In genomic region chr6:137872055-137872735, GRCm38 (mm10) we compare ENCODE assay signal across 8 mouse cellular contexts.
DNase-seq lines count a peak whose midpoint lies in the region; ATAC-seq lines count a peak whose summit lies in the region.

No protein-coding gene starts in this region.

- no peak overlapping the region for H3K27ac ChIP-seq in hindbrain, embryonic 12.5 days
- no peak overlapping the region for H3K27ac ChIP-seq in lung, embryonic 16.5 days (ENCODE audit: low read length)

- H3K4me3 ChIP-seq in hindbrain, embryonic 12.5 days = no peak overlapping the region
- peak overlapping the region; percentile 7; the same call in 1 of the 2 replicates for H3K4me3 ChIP-seq in lung, embryonic 16.5 days (ENCODE audit: low read length)

- 39% methylated on average over 17 of the region's 17 CpGs for WGBS in hindbrain, embryonic 12.5 days
- 29% methylated on average over 17 of the region's 17 CpGs for whole genome bisulfite sequencing in lung, embryonic 16.5 days

- no peaks in the 10 kb centered on the region for H3K36me3 ChIP-seq in hindbrain, embryonic 12.5 days
- no peaks in the 10 kb centered on the region for H3K36me3 ChIP-seq in lung, embryonic 16.5 days (ENCODE audit: control insufficient read depth, insufficient read depth, low read length)

- H3K4me1 ChIP-seq in hindbrain, embryonic 12.5 days = no peaks in the 10 kb centered on the region
- no peaks in the 10 kb centered on the region; the same call in 1 of the 2 replicates for H3K4me1 ChIP-seq in lung, embryonic 16.5 days (replicated peaks; ENCODE audit: control insufficient read depth, insufficient read depth, low read length)

- DNase-seq in ES-CJ7 (ENCODE audit: low read depth, low spot score) = peak; percentile 78
- peak; percentile 6 for DNase-seq in c-Kit-positive CD71-positive TER-119-negative erythroid progenitor cells, embryonic 14.5 days (ENCODE audit: low read depth)
- peak; percentile 36 for DNase-seq in forelimb bud, embryonic 11.5 days (ENCODE audit: low read depth, low spot score)
- peak; percentile 71 for DNase-seq in layer of hippocampus, adult 9-10 months (ENCODE audit: low spot score)
- peak; percentile 67 for DNase-seq in retina, embryonic 14.5 days (ENCODE audit: low spot score)

- no peak overlapping the region for H3K9ac ChIP-seq in hindbrain, embryonic 12.5 days
- H3K9ac ChIP-seq in lung, embryonic 16.5 days (ENCODE audit: low read length) = no peak overlapping the region

- H3K4me2 ChIP-seq in hindbrain, embryonic 12.5 days (replicated peaks) = 0 out of 2 replicates have a peak overlapping the region, but pooled peaks have one; percentile 15
- H3K4me2 ChIP-seq in lung, embryonic 16.5 days (ENCODE audit: low read depth, low read length) = peak overlapping the region; percentile 25

- no peak for ATAC-seq in hindbrain, embryonic 12.5 days (ENCODE audit: low FRiP score)
- ATAC-seq in lung, embryonic 16.5 days (ENCODE audit: low read depth) = peak; percentile 74; the same call in 1 of the 2 replicates
- no peak for ATAC-seq in erythroblast, adult 5-6 weeks (replicated peaks; ENCODE audit: low FRiP score, poor library complexity, severe bottlenecking)

- no peaks in the 10 kb centered on the region for H3K27me3 ChIP-seq in hindbrain, embryonic 12.5 days
- no peaks in the 10 kb centered on the region for H3K27me3 ChIP-seq in lung, embryonic 16.5 days (ENCODE audit: control insufficient read depth, insufficient read depth, low read depth, low read length)

- no peaks in the 10 kb centered on the region for H3K9me3 ChIP-seq in hindbrain, embryonic 12.5 days (replicated peaks)
- 0 out of 2 replicates have a peak, but pooled peaks cover 2% of the 10 kb centered on the region for H3K9me3 ChIP-seq in lung, embryonic 16.5 days (ENCODE audit: control insufficient read depth, low read length)

Comparison
In these comparisons a context has a peak if more than half of its experiments do, and no peak if none do; other contexts are left out.
1. DNase-seq: peak in every context shown above with its lines; median percentile 78 in ES-CJ7; 71 in layer of hippocampus, adult 9-10 months; 67 in retina, embryonic 14.5 days; 36 in forelimb bud, embryonic 11.5 days; 6 in c-Kit-positive CD71-positive TER-119-negative erythroid progenitor cells, embryonic 14.5 days.